Mouse (Mus musculus) lung, postnatal 0 days (tissue): ENCODE measurements around the gene Aff4. TPM values are rescaled to one million over a fixed set of nuclear protein-coding genes. Genes with fewer than 3 reads are reported as not detected.
"Not testable (repeated sequence)": the region's sequence is repeated elsewhere in the genome, so short reads cannot be mapped to it uniquely, and the experiment has no call there.

Experiments used
- ATAC-seq: fragments of 200-750 bp; cut with Nextera tagmentation; 2 replicates; pipeline ENCODE4 v1.8.0; 2017; ENCODE audit warnings: moderate library complexity
- DNase-seq: peaks from one replicate; pipeline ENCODE4 v3.0.0-alpha.2; 2016; ENCODE audit warnings: low spot score
- H3K27ac ChIP-seq: fragments of 300-500 bp; sonication (generic); 2 replicates; pipeline ENCODE4 v1.5.1; 2014; ENCODE audit warnings: antibody characterized with exemption, mild to moderate bottlenecking, low read length, mixed read lengths
- H3K27me3 ChIP-seq: fragments of 300-500 bp; sonication (generic); replicated peaks from 2 replicates; pipeline ENCODE4 v1.6.1; 2014; ENCODE audit warnings: low read length, mixed read lengths; ENCODE audit not compliant: insufficient read depth
- H3K36me3 ChIP-seq: fragments of 300-500 bp; sonication (generic); 2 replicates; pipeline ENCODE4 v1.6.1; 2014; ENCODE audit warnings: low read length, mixed read lengths; ENCODE audit not compliant: insufficient read depth
- H3K4me1 ChIP-seq: fragments of 300-500 bp; sonication (generic); 2 replicates; pipeline ENCODE4 v1.6.1; 2014; ENCODE audit warnings: antibody characterized with exemption, low read depth, low read length, mixed read lengths; ENCODE audit not compliant: insufficient read depth
- H3K4me2 ChIP-seq: fragments of 300-500 bp; sonication (generic); replicated peaks from 2 replicates; pipeline ENCODE4 v1.6.1; 2014; ENCODE audit warnings: low read depth, mild to moderate bottlenecking, low read length, moderate library complexity, mixed read lengths
- H3K4me3 ChIP-seq: fragments of 300-500 bp; sonication (generic); 2 replicates; pipeline ENCODE4 v1.5.1; 2014; ENCODE audit warnings: low read depth, low read length
- H3K9ac ChIP-seq: fragments of 300-500 bp; sonication (generic); replicated peaks from 2 replicates; pipeline ENCODE4 v1.6.1; 2014; ENCODE audit warnings: low read depth, mild to moderate bottlenecking
- H3K9me3 ChIP-seq: fragments of 300-500 bp; sonication (generic); 2 replicates; pipeline ENCODE4 v1.6.1; 2016; ENCODE audit warnings: low read length, mixed read lengths
- CTCF ChIP-seq: IDR thresholded peaks from 2 replicates; pipeline ENCODE4 v1.5.1; 2016; ENCODE audit warnings: antibody characterized with exemption, mild to moderate bottlenecking
- EP300 ChIP-seq: IDR thresholded peaks from 2 replicates; pipeline ENCODE4 v1.6.1; 2016; ENCODE audit warnings: antibody characterized with exemption, mild to moderate bottlenecking, control low read depth
- WGBS: fragments of 180-500 bp; shearing (Covaris S2); extraction: QIAGEN DNeasy Blood & Tissue Kit; methylation state at CpG from one replicate; pipeline ENCODE4 v1.1.7; 2014; 5-methylcytosine and 5-hydroxymethylcytosine counted together
- polyA plus RNA-seq: library from polyadenylated mRNA; unstranded; fragments of >200 nt; fragmentation: Nextera tagmentation; extraction: Ambion mirVana; gene quantifications from 2 replicates; pipeline ENCODE4 v1.2.1, GENCODE M21; 2015

The Aff4 gene
- polyA plus RNA-seq, 1 experiment from 2014 or later, result 50.9 TPM

- 87% methylated on average over 14 of the region's 14 CpGs for WGBS
- DNase-seq, result no peak
- Histone ChIP-seq H3K4me3 (no peak overlapping the region), H3K27me3 (no peaks in the 10 kb centered on the region), H3K9ac (no peak overlapping the region), H3K9me3 (no peaks in the 10 kb centered on the region), H3K36me3 (0 out of 2 replicates have a peak, but pooled peaks cover 4% of the 10 kb centered on the region), H3K27ac (no peak overlapping the region), H3K4me1 (no peaks in the 10 kb centered on the region), H3K4me2 (no peak overlapping the region)
- no peak for ATAC-seq
- TF ChIP-seq CTCF, result no peak
- no peak for TF ChIP-seq EP300
Measured at GRCm38 (mm10) chr11:53332076-53332680, 18.5 kb upstream of the Aff4 start.

- 43% methylated on average over 3 of the region's 3 CpGs for WGBS
- no peak for TF ChIP-seq CTCF
- TF ChIP-seq EP300, result no peak
Measured at GRCm38 (mm10) chr11:53335505-53336181, 15.0 kb upstream of the Aff4 start.

GRCm38 (mm10) chr11:53336182-53336571, 14.5 kb upstream of the Aff4 start:
- H3K9me3 ChIP-seq, result no peaks in the 10 kb centered on the region
- ATAC-seq (no peak), DNase-seq (no peak)
- H3K27ac ChIP-seq, result no peak overlapping the region
- no peaks in the 10 kb centered on the region for H3K36me3 ChIP-seq
- H3K9ac ChIP-seq, result no peak overlapping the region
- H3K4me1 ChIP-seq, result no peaks in the 10 kb centered on the region
- no peak overlapping the region for H3K4me2 ChIP-seq
- H3K4me3 ChIP-seq, result no peak overlapping the region
- TF ChIP-seq EP300 (no peak), CTCF (no peak)
- no peaks in the 10 kb centered on the region for H3K27me3 ChIP-seq

More at GRCm38 (mm10) chr11:53335505-53336181, 15.0 kb upstream of the Aff4 start:
- Histone ChIP-seq H3K9ac (no peak overlapping the region), H3K27me3 (no peaks in the 10 kb centered on the region), H3K9me3 (no peaks in the 10 kb centered on the region), H3K4me3 (no peak overlapping the region), H3K36me3 (no peaks in the 10 kb centered on the region), H3K4me2 (no peak overlapping the region), H3K27ac (no peak overlapping the region), H3K4me1 (no peaks in the 10 kb centered on the region)
- DNase-seq (no peak), ATAC-seq (no peak)

DNA sequence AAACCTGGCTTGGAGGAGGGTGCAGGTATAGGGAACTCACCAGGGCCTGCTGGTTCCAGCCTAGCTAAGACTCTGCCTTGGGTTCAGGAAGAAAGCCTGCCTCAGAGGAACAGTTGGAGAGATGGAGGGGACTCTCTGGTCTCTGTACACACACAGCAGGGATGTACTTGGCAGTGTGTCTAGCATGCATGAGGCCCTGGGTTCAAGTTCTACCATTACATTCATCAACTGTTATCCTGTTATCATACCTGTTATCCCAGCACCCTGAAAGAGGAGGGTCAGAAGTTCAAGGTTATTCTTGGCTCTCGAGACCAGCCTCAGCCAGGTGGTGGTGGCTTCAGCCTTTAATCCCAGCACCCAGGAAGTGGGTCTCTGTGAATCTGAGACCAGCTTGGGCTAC, 13.7 kb upstream of the Aff4 start:
- Histone ChIP-seq H3K27me3 (no peaks in the 10 kb centered on the region), H3K36me3 (no peaks in the 10 kb centered on the region), H3K4me1 (no peaks in the 10 kb centered on the region), H3K4me2 (no peak overlapping the region), H3K9ac (no peak overlapping the region), H3K27ac (no peak overlapping the region), H3K4me3 (no peak overlapping the region), H3K9me3 (no peaks in the 10 kb centered on the region)
- no peak for TF ChIP-seq EP300
- no peak for TF ChIP-seq CTCF
- ATAC-seq (no peak), DNase-seq (no peak)
- WGBS, result 83% methylated on average over 1 of the region's 1 CpGs

- Histone ChIP-seq H3K9me3 (no peaks in the 10 kb centered on the region), H3K4me1 (no peaks in the 10 kb centered on the region), H3K4me3 (no peak overlapping the region), H3K4me2 (no peak overlapping the region), H3K27ac (no peak overlapping the region), H3K36me3 (no peaks in the 10 kb centered on the region), H3K27me3 (no peaks in the 10 kb centered on the region), H3K9ac (no peak overlapping the region)
- TF ChIP-seq EP300 (no peak), CTCF (no peak)
- WGBS, result 59% methylated on average over 8 of the region's 8 CpGs
- ATAC-seq (no peak), DNase-seq (no peak)
Measured at GRCm38 (mm10) chr11:53337684-53338083, 12.9 kb upstream of the Aff4 start.

DNA sequence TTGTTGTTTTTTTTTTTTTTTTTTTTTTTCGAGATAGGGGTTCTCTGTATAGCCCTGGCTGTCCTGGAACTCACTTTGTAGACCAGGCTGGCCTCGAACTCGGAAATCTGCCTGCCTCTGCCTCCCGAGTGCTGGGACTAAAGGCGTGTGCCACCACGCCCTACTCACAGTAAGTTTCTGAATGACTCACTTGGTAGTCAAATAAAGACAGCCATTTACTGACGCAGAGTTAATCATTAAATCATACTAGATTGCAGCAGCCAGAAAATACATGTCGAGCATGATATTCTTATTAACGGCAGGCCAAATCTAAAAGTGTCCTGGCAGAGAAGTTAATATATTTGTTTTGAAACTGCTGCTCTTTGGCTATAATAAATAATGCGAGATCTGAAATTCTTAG, 9.6 kb upstream of the Aff4 start:
- H3K27me3 ChIP-seq, H3K4me1 ChIP-seq, H3K4me3 ChIP-seq, H3K9me3 ChIP-seq, ATAC-seq, H3K27ac ChIP-seq, H3K4me2 ChIP-seq, H3K36me3 ChIP-seq, H3K9ac ChIP-seq: not testable (repeated sequence)
- DNase-seq, result peak; percentile 40
- WGBS, result 63% methylated on average over 10 of the region's 10 CpGs
